Mouse (Mus musculus) cerebellum, adult 2 months (tissue): ENCODE results near the gene Mpi.

Experiments used
- CTCF ChIP-seq: fragments of 200-500 bp; IDR thresholded peaks from 2 replicates; pipeline ENCODE4 v1.5.1; 2011; ENCODE audit warnings: low read depth, mild to moderate bottlenecking, control low read depth, low read length, moderate library complexity, borderline replicate concordance; ENCODE audit not compliant: insufficient read depth
- POLR2A ChIP-seq: fragments of 200-500 bp; IDR thresholded peaks from 2 replicates; pipeline ENCODE4 v1.6.1; 2011; ENCODE audit warnings: low read length, control low read depth, borderline replicate concordance; ENCODE audit not compliant: insufficient read depth

DNA sequence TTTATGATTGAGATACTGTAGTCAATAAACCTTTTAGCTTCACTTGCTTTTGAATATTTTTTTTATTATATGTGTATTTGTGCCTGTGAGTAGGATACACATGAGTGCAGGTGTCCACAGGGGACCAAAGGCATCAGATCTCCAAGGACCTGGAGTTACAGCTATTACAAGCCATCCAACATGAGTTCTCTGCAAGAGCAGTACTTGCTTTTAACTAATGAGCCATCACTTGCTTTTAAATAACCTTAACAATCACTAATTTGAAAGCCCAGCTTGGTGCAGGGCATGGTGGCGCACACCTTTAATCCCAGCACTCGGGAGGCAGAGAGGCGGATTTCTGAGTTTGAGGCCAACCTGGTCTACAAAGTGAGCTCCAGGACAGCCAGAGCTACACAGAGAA, 2.2 kb upstream of the Mpi start:
- TF ChIP-seq CTCF: no peak
- TF ChIP-seq POLR2A: no peak
